Mouse (Mus musculus) liver, embryonic 14.5 days (tissue): ENCODE data around the gene 4933405L10Rik. TPM values are rescaled to one million over a fixed set of nuclear protein-coding genes. Genes with fewer than 3 reads are reported as not detected.
A peak's percentile ranks its signal among the peaks of the same experiment; 100 is the strongest.

Source experiments
- ATAC-seq: fragments of 200-750 bp; cut with Nextera tagmentation; 2 replicates; pipeline ENCODE4 v1.8.0; 2017; ENCODE audit warnings: moderate number of reproducible peaks, mild to moderate bottlenecking, moderate library complexity; ENCODE audit not compliant: insufficient read depth
- DNase-seq, 3 experiments: peaks; one replicate each; pipeline ENCODE4 v3.0.0-alpha.2; 2012 to 2013; ENCODE audit warnings: low read depth in 3 of 3, low spot score in 3 of 3
- H3K27ac ChIP-seq: fragments of 300-500 bp; sonication (generic); 2 replicates; pipeline ENCODE4 v1.5.1; 2014; ENCODE audit warnings: moderate library complexity, mild to moderate bottlenecking, control low read depth, inconsistent platforms
- H3K27me3 ChIP-seq: fragments of 300-500 bp; sonication (generic); 2 replicates; pipeline ENCODE4 v1.6.1; 2014; ENCODE audit warnings: mild to moderate bottlenecking, low read length, moderate library complexity; ENCODE audit not compliant: control insufficient read depth, insufficient read depth
- H3K36me3 ChIP-seq: fragments of 300-500 bp; sonication (generic); replicated peaks from 2 replicates; pipeline ENCODE4 v1.6.1; 2014; ENCODE audit warnings: low read depth; ENCODE audit not compliant: control insufficient read depth, insufficient read depth
- H3K4me1 ChIP-seq, 2 experiments: fragments of 200-500 bp in 1 of 2; fragments of 300-500 bp in 1 of 2; sonication (generic) in 1 of 2; replicated peaks; 2 replicates each; pipeline ENCODE4 v1.6.1; 2012 to 2014; ENCODE audit warnings: antibody characterized with exemption in 1 of 2, inconsistent platforms in 1 of 2, low read length in 1 of 2; ENCODE audit not compliant: control insufficient read depth in 2 of 2, insufficient read depth in 2 of 2
- H3K4me2 ChIP-seq: fragments of 300-500 bp; sonication (generic); 2 replicates; pipeline ENCODE4 v1.6.1; 2014; ENCODE audit warnings: low read depth, mild to moderate bottlenecking, control low read depth, moderate library complexity
- H3K4me3 ChIP-seq, 2 experiments: fragments of 200-500 bp in 1 of 2; fragments of 300-500 bp in 1 of 2; sonication (generic) in 1 of 2; 2 replicates each; pipeline ENCODE4 v1.5.1; 2012 to 2014; ENCODE audit warnings: low read depth in 2 of 2, low read length in 2 of 2, mild to moderate bottlenecking in 2 of 2, control low read depth in 1 of 2, inconsistent platforms in 1 of 2, moderate library complexity in 1 of 2; ENCODE audit not compliant: insufficient read depth in 1 of 2
- H3K9ac ChIP-seq: fragments of 300-500 bp; sonication (generic); replicated peaks from 2 replicates; pipeline ENCODE4 v1.6.1; 2014; ENCODE audit warnings: mild to moderate bottlenecking, control low read depth, moderate library complexity
- H3K9me3 ChIP-seq: fragments of 300-500 bp; sonication (generic); 2 replicates; pipeline ENCODE4 v1.6.1; 2016; ENCODE audit warnings: low read length, mixed read lengths; ENCODE audit not compliant: control insufficient read depth
- CTCF ChIP-seq: IDR thresholded peaks from 2 replicates; pipeline ENCODE4 v1.5.1; 2016; ENCODE audit warnings: antibody characterized with exemption, low read depth, control low read depth
- EP300 ChIP-seq: IDR thresholded peaks from 2 replicates; pipeline ENCODE4 v1.6.1; 2016; ENCODE audit warnings: antibody characterized with exemption, low read depth
- WGBS: fragments of 180-500 bp; shearing (Covaris S2); extraction: QIAGEN DNeasy Blood & Tissue Kit; methylation state at CpG from one replicate; pipeline ENCODE4 v1.1.7; 2014; ENCODE audit not compliant: insufficient replicate concordance; 5-methylcytosine and 5-hydroxymethylcytosine counted together
- polyA plus RNA-seq, 2 experiments: library from polyadenylated mRNA; depleted of rRNA in 1 of 2; stranded (reverse) in 1 of 2; unstranded in 1 of 2; fragments of >200 nt; fragmentation: Nextera tagmentation in 1 of 2; extraction: Ambion mirVana in 1 of 2; gene quantifications; 2 replicates each; pipeline versions ENCODE4 v1.2.1 to v1.2.3; 2012 to 2014

Gene 4933405L10Rik
- polyA plus RNA-seq, 2 experiments = not detected

GRCm38 (mm10) chr8:105712286-105712685 is 4.8 kb downstream of the 4933405L10Rik start:
- Histone ChIP-seq H3K4me2 (no peak overlapping the region), H3K27me3 (no peaks in the 10 kb centered on the region), H3K4me3 (no peak overlapping the region), H3K9me3 (no peaks in the 10 kb centered on the region), H3K9ac (no peak overlapping the region), H3K4me1 (peaks cover 0 to 2% of the 10 kb centered on the region in 2 experiments; a peak in 1 of 4 replicates), H3K27ac (no peak overlapping the region), H3K36me3 (no peaks in the 10 kb centered on the region)
- no peak for DNase-seq
- TF ChIP-seq CTCF (no peak), EP300 (no peak)
- 53% methylated on average over 3 of the region's 3 CpGs for WGBS
- no peak for ATAC-seq

- WGBS = 5% methylated on average over 3 of the region's 3 CpGs
- peak; percentile 59 for ATAC-seq
- DNase-seq = peak; percentile 72 to 83 (median 81)
- TF ChIP-seq EP300 (no peak), CTCF (peak; percentile 93)
- H3K9ac ChIP-seq = no peak overlapping the region
- H3K4me1 ChIP-seq = no peaks in the 10 kb centered on the region
- H3K9me3 ChIP-seq = no peaks in the 10 kb centered on the region
- no peak overlapping the region for H3K4me2 ChIP-seq
- H3K4me3 ChIP-seq = no peak overlapping the region
- no peaks in the 10 kb centered on the region for H3K27me3 ChIP-seq
- H3K36me3 ChIP-seq = no peaks in the 10 kb centered on the region
- no peak overlapping the region for H3K27ac ChIP-seq
Observed at GRCm38 (mm10) chr8:105714139-105714538, 6.7 kb downstream of the 4933405L10Rik start.

GRCm38 (mm10) chr8:105715042-105715441 is 7.6 kb downstream of the 4933405L10Rik start:
- Histone ChIP-seq H3K4me3 (no peak overlapping the region), H3K36me3 (no peaks in the 10 kb centered on the region), H3K27ac (no peak overlapping the region), H3K9me3 (no peaks in the 10 kb centered on the region), H3K27me3 (no peaks in the 10 kb centered on the region), H3K4me2 (no peak overlapping the region), H3K4me1 (no peaks in the 10 kb centered on the region), H3K9ac (no peak overlapping the region)
- no peak for DNase-seq
- no peak for TF ChIP-seq EP300
- no peak for ATAC-seq
- 54% methylated on average over 6 of the region's 6 CpGs for WGBS

- Histone ChIP-seq H3K36me3 (no peaks in the 10 kb centered on the region), H3K4me3 (no peak overlapping the region), H3K27me3 (no peaks in the 10 kb centered on the region), H3K27ac (no peak overlapping the region), H3K4me1 (no peaks in the 10 kb centered on the region), H3K9ac (no peak overlapping the region), H3K9me3 (no peaks in the 10 kb centered on the region), H3K4me2 (no peak overlapping the region)
- no peak for ATAC-seq
- DNase-seq = no peak
- WGBS = 82% methylated on average over 15 of the region's 15 CpGs
- TF ChIP-seq EP300 (no peak), CTCF (peak; percentile 46)
Observed at GRCm38 (mm10) chr8:105716302-105716945, 9.0 kb downstream of the 4933405L10Rik start.

- Histone ChIP-seq H3K4me1 (no peaks in the 10 kb centered on the region), H3K4me3 (no peak overlapping the region), H3K9me3 (no peaks in the 10 kb centered on the region), H3K36me3 (no peaks in the 10 kb centered on the region), H3K27me3 (no peaks in the 10 kb centered on the region), H3K9ac (no peak overlapping the region), H3K4me2 (no peak overlapping the region), H3K27ac (no peak overlapping the region)
- TF ChIP-seq CTCF = no peak
- no peak for TF ChIP-seq EP300
- 64% methylated on average over 4 of the region's 4 CpGs for WGBS
- DNase-seq (no peak), ATAC-seq (no peak)
Observed at GRCm38 (mm10) chr8:105719637-105720036, 12.2 kb downstream of the 4933405L10Rik start.
